Mouse (Mus musculus) G1E (cell line): Measurements from ENCODE around the gene Rps2. TPM values are rescaled to one million over a fixed set of nuclear protein-coding genes. Genes with fewer than 3 reads are reported as not detected.
A peak's percentile ranks its signal among the peaks of the same experiment; 100 is the strongest.

Experiments
- ATAC-seq: 2 replicates; pipeline ENCODE4 v1.8.0; 2016; ENCODE audit warnings: mild to moderate bottlenecking; ENCODE audit not compliant: insufficient number of reproducible peaks, poor library complexity, low FRiP score, severe bottlenecking; ENCODE audit errors: extremely low read depth
- DNase-seq: peaks from one replicate; pipeline ENCODE4 v3.0.0; 2012; ENCODE audit warnings: low spot score
- H3K27me3 ChIP-seq: 2 replicates; pipeline ENCODE4 v1.6.1; 2012; ENCODE audit warnings: mild to moderate bottlenecking, low read length, inconsistent platforms; ENCODE audit not compliant: insufficient read depth
- H3K36me3 ChIP-seq: replicated peaks from 2 replicates; pipeline ENCODE3; 2012; ENCODE audit warnings: mild to moderate bottlenecking, inconsistent platforms
- H3K4me1 ChIP-seq: 2 replicates; pipeline ENCODE4 v1.6.1; 2012; ENCODE audit warnings: low read depth, low read length, inconsistent platforms, mixed read lengths; ENCODE audit not compliant: insufficient read depth
- H3K4me3 ChIP-seq: 2 replicates; pipeline ENCODE4 v1.5.1; 2012; ENCODE audit warnings: low read depth, mild to moderate bottlenecking, inconsistent platforms, low read length, moderate library complexity, mixed read lengths
- H3K9me3 ChIP-seq: replicated peaks from 2 replicates; pipeline ENCODE4 v1.6.1; 2012; ENCODE audit warnings: inconsistent platforms
- CTCF ChIP-seq: IDR thresholded peaks from 2 replicates; pipeline ENCODE4 v1.5.1; 2012; ENCODE audit warnings: low read depth, low read length, inconsistent platforms, mixed read lengths
- GATA1 ChIP-seq: IDR thresholded peaks from 2 replicates; pipeline ENCODE4 v1.6.1; 2012; ENCODE audit warnings: borderline replicate concordance, low read length, inconsistent platforms, mixed read lengths
- GATA2 ChIP-seq: IDR thresholded peaks from 2 replicates; pipeline ENCODE4 v1.6.1; 2012; ENCODE audit warnings: low read depth, low read length, inconsistent platforms, borderline replicate concordance
- POLR2AphosphoS5 ChIP-seq: IDR thresholded peaks from 2 replicates; pipeline ENCODE4 v1.6.1; 2012; ENCODE audit warnings: low read depth, low read length, inconsistent platforms; ENCODE audit not compliant: insufficient replicate concordance
- TAL1 ChIP-seq: conservative IDR thresholded peaks from 2 replicates; pipeline ENCODE4 v1.6.1; 2012; ENCODE audit warnings: low read depth, low read length, inconsistent platforms, mixed read lengths
- polyA plus RNA-seq: library from polyadenylated mRNA; stranded (reverse); fragments of >175 nt; gene quantifications from 2 replicates; pipeline ENCODE4 v1.2.3, GENCODE M21; 2012
- total RNA-seq, 2 experiments: library from RNA; stranded (forward) in 1 of 2; stranded (reverse) in 1 of 2; fragments of 200-1000 nt in 1 of 2; fragments of >200 nt in 1 of 2; fragmentation: Nextera tagmentation in 1 of 2; gene quantifications; 2 replicates each; pipeline ENCODE4 v1.2.3; 2014 to 2017

Rps2 gene
- total and polyA plus RNA-seq, 3 experiments = 950 to 3,970 (median 3,723) TPM

DNA sequence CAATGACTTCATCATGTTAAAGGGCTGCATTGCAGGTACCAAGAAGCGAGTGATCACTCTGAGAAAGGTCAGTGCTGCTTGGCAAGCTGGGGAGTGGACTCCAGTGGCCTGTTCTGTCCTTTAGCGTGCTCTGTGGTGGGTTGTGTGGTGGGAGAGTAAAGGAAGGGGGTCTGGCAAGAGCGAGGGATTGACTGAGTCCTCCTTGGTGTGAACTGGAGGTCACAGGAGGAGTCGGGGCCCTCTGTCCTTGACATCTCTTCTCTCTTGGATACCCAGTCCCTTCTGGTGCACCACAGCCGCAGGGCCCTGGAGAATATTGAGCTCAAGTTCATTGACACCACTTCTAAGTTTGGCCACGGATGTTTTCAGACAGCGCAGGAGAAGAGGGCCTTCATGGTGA lies 17.5 kb downstream of the Rps2 start:
- no peak for DNase-seq
- no peak for ATAC-seq
- peaks cover 29% of the 10 kb centered on the region for H3K36me3 ChIP-seq
- peaks cover 33% of the 10 kb centered on the region for H3K4me1 ChIP-seq
- peaks cover 12% of the 10 kb centered on the region; the same call in 1 of the 2 replicates for H3K27me3 ChIP-seq
- no peaks in the 10 kb centered on the region for H3K9me3 ChIP-seq
- TF ChIP-seq CTCF (no peak), TAL1 (no peak), POLR2AphosphoS5 (no peak)
- peak overlapping the region; percentile 74 for H3K4me3 ChIP-seq

GRCm38 (mm10) chr17:24736330-24737051 lies 18.6 kb downstream of the Rps2 start, which contains the start of gene Msrb1:
TSS of gene Msrb1 (plus strand) at chr17:24736642.
- H3K27me3 ChIP-seq = peaks cover 10% of the 10 kb centered on the region; the same call in 1 of the 2 replicates
- H3K4me3 ChIP-seq = peak within 1 kb of the TSS; percentile 74
- H3K9me3 ChIP-seq = no peaks in the 10 kb centered on the region
- TF ChIP-seq POLR2AphosphoS5 (no peak), GATA2 (no peak), CTCF (no peak), TAL1 (no peak), GATA1 (no peak)
- ATAC-seq (peak; percentile 99), DNase-seq (peak; percentile 99)
- H3K4me1 ChIP-seq = peaks cover 33% of the 10 kb centered on the region
- H3K36me3 ChIP-seq = peaks cover 38% of the 10 kb centered on the region

DNA sequence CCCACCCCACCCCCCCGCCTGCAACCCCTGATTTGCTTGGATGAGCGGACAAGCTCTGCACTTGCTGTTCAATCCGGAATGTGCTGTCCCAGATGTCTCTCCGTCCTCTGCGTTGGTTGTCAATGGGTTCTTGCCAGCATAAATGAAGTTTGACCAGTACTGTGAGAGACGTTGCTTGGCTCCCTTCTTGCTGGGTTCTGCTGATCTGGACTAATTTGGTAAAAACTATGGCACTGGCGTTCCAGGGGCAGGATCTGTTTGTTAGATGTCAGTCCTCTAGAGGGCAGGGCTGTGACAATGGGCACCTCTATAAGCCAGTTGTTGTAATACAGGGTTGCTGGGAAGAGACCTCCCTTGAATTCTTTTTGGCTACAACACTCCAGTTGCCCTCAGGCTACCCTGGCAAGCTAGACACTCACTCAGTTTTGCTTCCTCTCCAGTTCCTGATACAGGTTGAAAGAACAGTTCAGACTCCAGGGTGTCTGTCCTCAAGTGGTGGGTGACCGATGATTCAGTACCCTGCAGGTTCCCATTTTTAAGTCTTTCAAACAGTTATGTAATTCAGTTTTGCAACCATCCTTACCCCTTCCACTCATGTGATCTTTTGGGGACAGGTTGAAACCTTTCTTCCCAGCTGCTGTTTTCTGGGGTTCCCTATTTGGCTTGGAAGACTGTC lies 19.4 kb downstream of the Rps2 start:
- peaks cover 33% of the 10 kb centered on the region for H3K4me1 ChIP-seq
- H3K4me3 ChIP-seq = peak overlapping the region; percentile 74
- peak; percentile 47 for DNase-seq
- H3K9me3 ChIP-seq = no peaks in the 10 kb centered on the region
- peaks cover 7% of the 10 kb centered on the region; the same call in 1 of the 2 replicates for H3K27me3 ChIP-seq
- peaks cover 46% of the 10 kb centered on the region for H3K36me3 ChIP-seq
- no peak for ATAC-seq
- TF ChIP-seq GATA2 (no peak), CTCF (0 out of 2 replicates have a peak, but pooled peaks have one; percentile 2)

- no peaks in the 10 kb centered on the region for H3K9me3 ChIP-seq
- no peak for ATAC-seq
- peaks cover 52% of the 10 kb centered on the region for H3K36me3 ChIP-seq
- peaks cover 33% of the 10 kb centered on the region for H3K4me1 ChIP-seq
- TF ChIP-seq CTCF (no peak), GATA1 (no peak), TAL1 (no peak), GATA2 (no peak), POLR2AphosphoS5 (no peak)
- H3K27me3 ChIP-seq = peaks cover 3% of the 10 kb centered on the region; the same call in 1 of the 2 replicates
- no peak for DNase-seq
- no peak overlapping the region for H3K4me3 ChIP-seq
Measured at GRCm38 (mm10) chr17:24738238-24738637, 20.3 kb downstream of the Rps2 start.

- Histone ChIP-seq H3K36me3 (peaks cover 47% of the 10 kb centered on the region), H3K4me1 (peaks cover 31% of the 10 kb centered on the region), H3K4me3 (no peak overlapping the region), H3K9me3 (no peaks in the 10 kb centered on the region), H3K27me3 (no peaks in the 10 kb centered on the region)
- no peak for ATAC-seq
- no peak for DNase-seq
- TF ChIP-seq TAL1 = no peak
- no peak for TF ChIP-seq CTCF
- no peak for TF ChIP-seq GATA2
Measured at GRCm38 (mm10) chr17:24739926-24740325, 22.0 kb downstream of the Rps2 start.

- no peak for TF ChIP-seq CTCF
- no peak for TF ChIP-seq GATA1
- no peak for TF ChIP-seq GATA2
- no peak for TF ChIP-seq POLR2AphosphoS5
- TF ChIP-seq TAL1 = no peak
- DNase-seq (no peak), ATAC-seq (no peak)
- Histone ChIP-seq H3K4me3 (no peak overlapping the region), H3K36me3 (peaks cover 44% of the 10 kb centered on the region), H3K4me1 (peaks cover 16% of the 10 kb centered on the region), H3K9me3 (no peaks in the 10 kb centered on the region), H3K27me3 (peaks cover 13% of the 10 kb centered on the region)
Measured at GRCm38 (mm10) chr17:24742307-24742706, 24.4 kb downstream of the Rps2 start.

GRCm38 (mm10) chr17:24743896-24744295 lies 26.0 kb downstream of the Rps2 start:
- H3K27me3 ChIP-seq = peaks cover 25% of the 10 kb centered on the region
- TF ChIP-seq GATA2 = no peak
- no peak for TF ChIP-seq TAL1
- no peak for TF ChIP-seq GATA1
- no peak for TF ChIP-seq CTCF
- TF ChIP-seq POLR2AphosphoS5 = no peak
- peaks cover 7% of the 10 kb centered on the region for H3K4me1 ChIP-seq
- ATAC-seq (no peak), DNase-seq (no peak)
- peaks cover 41% of the 10 kb centered on the region for H3K36me3 ChIP-seq
- H3K9me3 ChIP-seq = no peaks in the 10 kb centered on the region
- no peak overlapping the region for H3K4me3 ChIP-seq
